Mouse (Mus musculus): ENCODE measurements around the gene Adgrg6. TPM values are rescaled to one million over a fixed set of nuclear protein-coding genes. Genes with fewer than 3 reads are reported as not detected.

The Adgrg6 gene
- total RNA-seq (2021), result 1 to 10 TPM; 3.8 to 4.3 TPM

DNA sequence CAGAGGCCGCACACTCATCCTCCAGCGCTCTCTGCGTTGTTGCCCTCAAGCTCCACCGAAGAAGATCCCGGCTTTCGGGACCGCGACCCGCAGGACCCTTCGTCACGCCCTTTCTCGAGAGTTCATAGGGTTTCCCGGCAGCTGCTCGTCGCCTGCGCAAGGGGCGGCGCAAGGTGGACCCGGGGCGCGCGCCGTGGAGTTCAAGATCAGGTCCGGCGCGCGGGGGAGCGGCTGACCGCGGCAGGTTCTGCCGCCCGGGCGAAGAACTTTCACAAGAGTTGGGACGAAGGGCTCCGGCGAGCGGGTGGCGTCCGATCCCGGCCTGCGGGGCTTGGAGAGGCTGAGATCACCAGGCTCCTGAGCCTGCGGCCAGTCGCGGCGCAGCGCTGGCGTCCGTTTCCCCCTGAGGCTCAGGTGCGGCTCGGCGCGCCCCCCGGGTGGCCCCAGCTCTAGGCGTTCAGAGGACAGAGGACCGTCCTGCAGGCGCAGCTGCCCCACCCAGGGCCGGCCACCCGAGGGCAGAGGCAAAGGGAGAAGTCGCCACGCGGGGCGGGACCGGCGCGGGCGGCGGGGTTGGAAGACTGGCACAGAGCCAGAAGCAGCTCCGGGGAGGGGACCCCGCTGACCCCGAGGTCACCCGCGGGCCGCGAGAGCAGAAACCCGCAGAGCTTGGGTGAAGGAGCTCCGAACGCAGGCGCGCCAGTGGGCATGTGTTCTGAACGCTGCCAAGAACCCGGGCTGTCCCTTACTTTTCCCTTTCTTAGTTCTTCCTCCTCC, at the start of gene Adgrg6:
Adgrg6 (minus strand) TSS at position 719 of the 777 bp plus-strand sequence.
- intact Hi-C loops (cut with DNase I), result loop anchor here (10.0 kb wide), 1 partner anchor 160 kb away; the partner anchor contains the start of genes Nmbr and Vta1
- DNase-seq, result peak; percentile 38 to 51

DNA sequence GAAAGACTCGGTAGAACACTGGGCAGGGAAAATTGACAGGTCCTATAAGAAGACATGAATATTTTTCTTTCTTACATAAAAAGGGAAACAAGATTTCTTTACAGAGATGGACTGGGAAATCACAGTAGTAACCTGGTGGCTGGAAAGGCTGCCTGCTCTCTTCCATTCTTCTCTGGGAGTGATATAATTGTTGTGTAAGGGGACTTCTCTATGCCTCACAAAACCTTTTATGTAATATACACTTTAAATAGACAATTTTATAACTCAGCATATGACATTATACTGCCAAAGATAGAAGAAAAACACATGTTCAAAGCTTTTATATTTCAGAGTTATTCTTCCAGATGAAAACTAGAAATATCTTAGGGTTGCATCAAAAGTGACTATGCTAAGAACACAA, 46.8 kb upstream of the Adgrg6 start:
- DNase-seq, result no peak
- intact Hi-C loops (cut with DNase I), result no loop called here

DNA sequence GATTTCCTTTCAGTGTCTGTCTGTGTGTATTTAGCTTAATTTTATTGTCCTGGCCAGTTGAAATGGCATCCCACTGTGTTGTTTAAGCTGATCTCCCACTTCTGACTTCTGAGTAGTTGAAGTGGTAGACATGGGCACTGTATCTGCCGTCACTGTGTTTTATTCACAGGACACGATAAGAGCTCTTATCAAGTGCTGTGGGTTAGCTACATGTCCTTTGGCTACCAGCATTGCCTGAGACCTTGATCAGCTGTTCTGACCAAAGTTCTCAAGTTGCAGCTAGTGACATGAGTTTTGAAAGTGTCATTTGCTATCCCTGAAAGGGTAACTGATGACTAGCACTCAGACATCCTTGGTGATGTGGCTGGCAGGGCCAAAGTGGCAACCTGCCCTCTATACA, 45.4 kb upstream of the Adgrg6 start:
- no peak for DNase-seq
- intact Hi-C loops (cut with DNase I), result no loop called here

DNA sequence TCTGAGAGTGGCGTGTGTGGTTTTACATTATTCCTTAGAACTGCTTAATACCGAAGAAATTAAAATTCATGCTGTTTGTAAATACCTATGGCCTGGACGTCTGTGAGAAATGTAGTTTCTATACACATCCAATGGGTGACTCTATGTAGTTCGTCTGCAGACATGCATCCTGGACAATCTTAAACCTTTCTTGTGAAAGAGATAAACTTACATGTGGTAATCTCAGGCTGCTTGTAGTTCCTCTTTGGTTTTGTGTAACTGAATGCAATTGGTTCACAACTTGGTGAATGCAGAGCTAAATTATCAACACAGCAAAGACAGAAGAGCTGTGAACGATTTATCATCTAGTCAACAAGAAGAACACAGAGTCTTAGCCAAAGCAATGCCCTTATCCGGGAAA, 44.2 kb upstream of the Adgrg6 start:
- DNase-seq, result no peak
- intact Hi-C loops (cut with DNase I), result no loop called here

DNA sequence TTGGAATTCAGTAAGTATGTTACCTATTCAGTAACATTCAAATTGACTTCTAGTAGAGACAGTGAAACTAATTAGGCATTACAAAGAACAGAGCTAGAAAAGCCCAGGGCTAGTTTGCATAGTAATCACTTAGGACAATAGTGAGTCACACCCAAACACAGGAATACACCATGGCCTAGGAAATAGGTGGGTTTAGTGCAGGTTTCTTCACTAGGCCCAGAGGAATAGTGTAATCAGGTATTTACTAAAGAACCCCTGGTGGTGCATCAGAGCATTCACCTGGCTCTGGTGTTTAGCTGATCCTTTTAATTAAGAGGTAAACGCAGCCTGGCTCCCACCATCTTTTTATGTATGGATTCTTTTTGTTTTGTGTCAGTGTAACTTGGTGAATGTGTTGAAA, 38.0 kb upstream of the Adgrg6 start:
- DNase-seq, result no peak
- intact Hi-C loops (cut with DNase I), result no loop called here

DNA sequence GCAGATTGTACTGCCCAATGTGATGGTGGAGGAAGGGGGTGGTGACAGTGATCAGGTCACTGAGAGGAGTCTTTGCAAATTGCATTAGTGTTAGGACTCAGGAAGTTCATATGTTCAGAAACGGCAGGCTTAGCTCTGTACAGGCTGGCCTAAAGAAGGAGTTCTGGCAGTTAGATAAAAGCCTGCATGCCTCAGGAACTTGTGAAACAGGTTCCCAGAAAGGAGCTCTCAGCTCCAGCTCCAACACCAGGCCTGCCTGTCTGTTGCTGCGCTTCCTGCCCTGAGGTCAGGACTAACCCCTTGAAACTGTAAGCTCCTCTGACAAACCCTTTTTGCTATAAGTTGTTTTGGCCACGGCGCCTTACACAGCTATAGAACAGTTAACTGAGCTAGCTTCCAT, 28.8 kb upstream of the Adgrg6 start:
- no peak for DNase-seq
- intact Hi-C loops (cut with DNase I), result no loop called here

DNA sequence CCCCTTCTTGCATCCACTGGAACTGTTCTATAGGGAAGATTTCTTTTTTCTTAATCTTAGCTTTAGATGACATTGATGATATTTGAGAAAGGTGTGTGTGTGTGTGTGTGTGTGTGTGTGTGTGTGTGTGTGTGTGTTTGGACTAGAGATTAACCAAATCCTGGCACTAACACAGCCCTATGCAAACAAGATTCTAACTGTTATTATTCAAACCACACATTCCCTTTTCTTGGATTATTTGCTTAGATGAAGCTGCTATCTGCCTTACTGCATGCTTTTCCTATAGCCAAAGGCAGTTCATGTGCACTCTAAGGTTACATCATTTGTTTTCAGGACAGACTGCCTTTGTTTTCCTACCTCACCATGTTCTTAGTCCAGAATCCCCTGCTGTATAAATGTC, 25.7 kb upstream of the Adgrg6 start:
- DNase-seq, result no peak
- intact Hi-C loops (cut with DNase I), result no loop called here

DNA sequence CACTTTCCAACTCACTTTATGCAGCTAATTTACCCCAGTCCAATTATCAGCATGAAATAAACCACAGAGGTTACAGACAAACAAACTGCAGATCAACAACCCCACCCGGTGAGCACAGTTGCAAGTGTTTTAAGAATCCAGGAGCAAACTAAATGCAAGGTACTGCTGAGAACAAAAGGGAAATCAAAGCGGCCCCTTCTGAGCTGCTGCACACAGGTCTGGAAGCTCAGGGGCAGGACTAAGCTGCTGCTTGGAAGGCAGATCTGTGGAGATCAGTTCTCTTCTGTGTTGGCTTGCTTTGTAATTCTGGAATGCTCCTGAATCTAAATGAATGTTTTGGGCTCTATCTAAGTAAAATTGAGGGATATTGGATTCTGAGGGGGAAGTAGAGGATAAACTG, 25.2 kb upstream of the Adgrg6 start:
- intact Hi-C loops (cut with DNase I), result no loop called here
- no peak for DNase-seq

DNA sequence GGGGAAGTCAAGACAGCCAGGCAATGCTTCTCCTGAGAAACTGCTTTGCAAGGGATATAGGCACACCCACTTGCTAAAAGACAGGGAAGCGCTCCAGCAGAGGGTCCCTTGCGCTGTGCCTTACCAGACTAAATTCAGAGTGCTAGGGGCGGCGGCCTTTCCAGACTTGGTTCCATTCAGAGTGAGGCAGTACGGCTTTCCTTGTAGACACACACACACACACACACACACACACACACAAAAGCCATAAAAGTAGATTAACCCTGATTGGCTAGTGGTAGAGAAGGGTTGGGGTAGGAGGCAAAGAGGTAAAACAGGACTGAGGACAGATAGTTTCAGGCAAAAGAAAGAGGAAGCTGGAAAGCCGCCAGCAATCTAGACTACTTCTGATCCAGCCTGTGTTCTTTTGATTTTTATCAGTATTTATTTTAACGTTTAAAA, 672 bp upstream of the Adgrg6 start:
- intact Hi-C loops (cut with DNase I), result loop anchor here (10.0 kb wide), 1 partner anchor 159 kb away; the partner anchor contains the start of genes Nmbr and Vta1
- DNase-seq, result no peak

DNA sequence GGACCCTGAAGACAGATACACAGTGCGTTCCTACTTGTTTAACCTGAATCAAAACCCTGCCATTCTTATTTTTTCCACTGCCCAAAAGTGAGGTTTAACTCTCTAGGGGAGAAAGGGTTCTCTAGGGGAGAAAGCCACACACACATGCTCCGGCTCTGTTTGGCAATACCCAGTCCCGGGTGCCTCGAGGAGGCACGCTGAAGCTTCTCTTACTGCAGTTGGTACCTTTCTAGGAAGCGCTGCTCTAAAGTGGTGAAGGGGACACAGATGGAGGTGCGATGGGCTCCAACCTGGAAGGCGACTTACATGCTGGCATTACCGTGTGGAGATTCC, 885 bp downstream of the Adgrg6 start:
- peak in 1 of 2 experiments; percentile 8 for DNase-seq
- intact Hi-C loops (cut with DNase I), result loop anchor here (10.0 kb wide), 1 partner anchor 160 kb away; the partner anchor contains the start of genes Nmbr and Vta1

DNA sequence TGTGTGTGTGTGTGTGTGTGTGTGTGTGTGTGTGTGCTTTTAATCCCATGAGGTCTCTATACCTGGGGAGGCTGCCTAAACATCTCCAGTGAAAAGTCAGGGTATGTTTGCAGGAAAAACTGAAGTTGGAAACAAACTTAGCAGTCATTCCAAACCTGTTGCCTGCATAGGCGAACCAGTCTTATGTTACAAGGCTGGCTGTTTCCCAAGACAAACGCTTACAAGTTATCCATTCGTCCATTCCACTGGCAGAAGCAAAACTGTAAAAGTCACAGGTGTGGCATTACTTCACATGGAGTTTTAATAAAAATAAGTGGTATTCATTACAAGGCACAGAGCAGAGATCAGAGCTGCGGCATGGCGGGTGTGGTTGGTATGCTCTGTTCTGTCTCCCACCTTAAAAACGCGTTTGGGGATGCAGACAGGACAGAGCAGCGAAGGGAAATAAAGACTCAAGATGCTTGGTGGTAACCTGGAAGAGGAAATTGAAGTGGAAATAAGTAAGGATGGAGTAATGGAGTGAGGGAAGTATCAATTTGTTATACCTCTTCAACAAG, 1.9 kb downstream of the Adgrg6 start:
- intact Hi-C loops (cut with DNase I), result loop anchor here (10.0 kb wide), 1 partner anchor 161 kb away; the partner anchor contains the start of genes Nmbr and Vta1
- no peak for DNase-seq

DNA sequence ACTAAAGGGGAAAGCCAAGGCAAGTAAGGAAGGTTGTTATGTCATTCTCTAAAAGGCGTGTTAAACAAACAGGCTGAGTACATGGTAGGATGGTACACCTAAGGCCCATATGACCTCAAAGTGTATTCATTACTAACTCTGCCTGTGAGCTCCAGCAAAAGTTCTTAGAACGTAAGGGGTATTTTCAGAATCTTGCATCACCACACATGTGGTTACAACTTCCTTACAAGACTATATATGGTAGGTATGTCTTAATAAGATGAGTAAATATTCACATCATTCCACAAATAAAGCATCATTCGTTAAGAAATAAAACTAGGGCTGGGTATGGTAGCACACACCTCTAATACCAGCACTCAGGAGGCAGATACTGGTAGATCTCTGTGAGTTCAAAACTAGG, 8.4 kb downstream of the Adgrg6 start:
- intact Hi-C loops (cut with DNase I), result no loop called here
- DNase-seq, result no peak

DNA sequence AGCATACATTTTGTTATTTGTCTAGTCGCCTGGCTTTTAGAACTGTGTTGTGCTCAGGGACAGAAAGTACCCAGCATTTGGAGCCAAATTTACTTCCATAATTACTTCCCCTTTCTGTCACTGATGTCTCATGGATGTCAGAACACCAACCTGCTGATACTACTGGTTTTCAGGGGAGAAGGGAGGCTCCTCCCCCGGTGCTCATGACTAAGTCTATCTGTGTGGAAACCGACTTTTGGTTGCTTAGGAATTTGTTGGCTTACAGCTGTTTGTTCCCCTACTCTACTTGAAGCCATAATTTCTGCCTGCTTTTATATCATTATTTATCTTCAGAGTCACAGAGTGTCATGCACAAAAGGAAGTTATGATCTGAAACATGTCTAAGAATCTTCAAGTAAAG, 14.4 kb downstream of the Adgrg6 start:
- intact Hi-C loops (cut with DNase I), result no loop called here
- no peak for DNase-seq

DNA sequence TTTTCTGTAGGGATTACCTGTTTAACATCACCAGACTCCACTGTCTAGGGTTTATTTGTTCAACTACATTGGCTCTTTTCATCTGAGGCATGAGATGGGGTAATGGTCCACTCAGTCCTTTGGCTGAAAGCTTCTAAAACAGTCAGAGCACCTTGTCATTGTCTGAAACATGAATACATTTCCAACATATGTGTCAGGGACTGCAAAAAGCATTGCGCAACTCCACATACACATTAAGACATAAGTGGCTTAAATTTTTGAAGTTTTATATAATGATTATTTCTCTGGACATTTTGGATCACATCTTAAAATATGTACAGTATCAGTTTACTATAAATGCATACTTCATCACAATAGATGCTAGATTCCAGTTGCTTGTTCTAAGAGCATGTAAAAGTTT, 14.8 kb downstream of the Adgrg6 start:
- DNase-seq, result no peak

DNA sequence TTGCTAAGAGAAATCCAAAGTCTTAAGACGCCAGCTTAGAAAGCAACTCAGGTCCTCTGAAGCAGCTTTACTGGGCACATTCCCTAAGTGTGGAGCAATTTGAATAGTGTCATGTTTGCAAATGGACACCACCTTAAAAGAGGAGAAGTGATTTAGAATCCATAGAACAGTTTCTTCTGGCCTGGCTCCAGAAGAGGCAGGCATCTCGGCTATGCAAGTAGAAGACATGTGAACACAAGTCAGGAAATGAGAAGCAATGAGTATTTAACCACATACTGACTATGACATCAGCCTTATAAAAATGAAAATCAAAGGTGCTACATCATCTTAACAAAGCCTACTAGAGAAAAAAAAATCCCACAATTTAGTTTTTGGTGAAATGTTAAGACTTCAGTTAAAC, 17.7 kb downstream of the Adgrg6 start:
- no peak for DNase-seq
- intact Hi-C loops (cut with DNase I), result no loop called here

More for the DNA sequence above, 14.8 kb downstream of the Adgrg6 start:
- intact Hi-C loops (cut with DNase I), result no loop called here

DNA sequence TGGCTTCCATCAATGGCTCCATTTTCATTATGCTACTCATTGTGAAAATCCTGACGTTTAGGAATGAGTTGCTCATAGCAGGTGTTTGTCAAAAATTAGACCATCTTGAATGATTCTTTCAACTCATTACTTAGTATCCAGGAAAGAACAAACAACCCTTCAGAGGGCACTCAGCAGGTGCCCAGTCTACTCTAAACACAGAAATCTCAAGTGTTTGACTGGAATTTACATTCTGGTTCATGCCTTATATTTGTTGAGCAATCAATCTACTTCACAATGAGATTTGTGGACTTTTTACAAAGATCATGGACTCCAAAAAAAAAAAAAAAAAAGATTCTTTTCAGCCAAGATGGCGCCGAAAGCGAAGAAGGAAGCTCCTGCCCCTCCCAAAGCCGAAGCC, 22.7 kb downstream of the Adgrg6 start:
- intact Hi-C loops (cut with DNase I), result no loop called here
- DNase-seq, result no peak

DNA sequence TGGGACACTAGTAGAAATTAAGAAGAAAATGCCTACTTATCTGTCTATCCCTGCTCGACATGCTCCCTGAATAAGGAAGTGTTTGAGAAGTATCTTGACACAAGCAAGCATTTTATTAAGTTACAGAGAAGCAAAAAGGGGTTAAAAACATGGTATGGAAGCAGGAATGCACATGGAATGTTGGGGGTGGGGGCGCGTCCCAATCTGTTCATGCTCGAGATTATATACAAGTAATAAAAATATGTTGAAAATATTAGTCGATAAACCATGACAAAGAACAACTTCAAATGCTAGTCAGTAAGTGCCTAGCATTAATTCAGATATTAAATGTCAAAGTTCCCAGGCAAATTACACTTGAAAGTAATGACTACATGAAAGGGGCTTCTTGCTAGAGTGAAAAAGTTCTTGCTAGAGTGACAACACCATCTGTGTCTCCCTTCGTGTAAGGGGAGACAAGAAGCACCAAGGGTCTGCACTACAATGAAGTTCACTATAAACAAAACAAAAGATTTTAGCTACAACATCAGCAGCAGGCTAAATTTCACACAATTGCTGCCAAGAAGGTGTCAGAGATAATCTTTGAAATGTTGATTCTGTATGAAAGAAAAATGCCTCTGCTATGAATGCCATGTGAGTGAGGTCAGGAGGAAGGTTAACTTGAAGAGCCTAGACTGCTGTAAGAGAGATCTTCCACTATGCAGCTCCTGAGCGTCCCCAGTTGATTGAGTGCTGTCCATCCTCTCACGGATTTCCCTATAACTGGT, 24.4 kb downstream of the Adgrg6 start:
- DNase-seq, result no peak
- intact Hi-C loops (cut with DNase I), result no loop called here

DNA sequence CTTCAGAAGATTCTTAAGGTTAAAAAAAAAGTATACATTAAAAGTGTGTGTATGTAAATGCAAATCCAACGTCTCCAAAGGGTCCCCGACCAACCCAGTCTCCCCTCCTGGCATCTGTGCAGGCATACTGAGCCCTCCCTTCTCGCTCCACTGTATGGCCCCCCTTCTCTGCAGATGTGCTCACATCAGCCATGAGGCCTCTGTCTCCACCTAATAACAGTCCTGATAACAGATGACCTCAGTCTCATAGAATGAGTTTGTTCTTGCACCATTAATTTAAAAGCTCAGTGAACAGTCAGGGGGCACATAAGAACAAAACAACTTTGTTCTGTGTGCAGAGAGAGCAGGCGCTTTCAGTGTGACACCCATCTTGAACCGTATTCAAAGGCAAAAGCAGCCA, 27.6 kb downstream of the Adgrg6 start:
- DNase-seq, result peak in 1 of 2 experiments; percentile 5
- intact Hi-C loops (cut with DNase I), result no loop called here

DNA sequence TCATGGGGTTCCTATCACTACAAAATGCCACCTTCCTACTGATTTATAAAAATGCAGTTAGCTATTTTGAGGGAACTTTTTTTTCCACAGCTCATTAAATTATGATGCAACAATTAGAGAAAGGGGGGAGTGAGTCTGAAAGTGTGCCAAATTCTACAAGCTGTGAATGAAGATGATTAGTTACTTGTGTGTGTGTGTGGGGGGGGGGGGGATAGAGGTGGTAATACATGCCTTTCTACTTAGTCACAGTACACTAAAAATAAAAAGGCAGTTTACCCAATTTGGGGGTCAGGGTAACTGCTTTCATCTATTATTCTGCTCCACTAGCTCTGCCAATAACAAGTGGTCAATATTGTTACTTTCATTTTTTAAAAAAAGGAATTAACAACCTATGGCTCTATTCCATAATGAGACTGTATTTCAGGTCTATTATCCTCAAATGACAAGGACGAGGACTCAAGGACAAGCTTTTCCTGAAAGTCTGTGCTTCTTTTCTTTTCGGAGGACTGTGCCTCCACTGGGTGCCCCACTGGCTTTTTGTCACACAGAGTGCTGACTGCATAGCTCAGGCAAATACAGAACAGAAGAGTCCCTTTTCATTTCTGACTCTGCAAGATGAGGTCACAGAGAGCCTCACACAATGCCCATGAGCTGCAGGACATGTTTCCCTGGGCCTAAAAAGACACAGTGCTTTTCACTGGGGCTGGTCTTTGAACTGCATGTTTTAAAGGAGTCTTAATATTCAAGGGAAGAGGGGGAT, 33.4 kb downstream of the Adgrg6 start:
- intact Hi-C loops (cut with DNase I), result no loop called here
- no peak for DNase-seq

DNA sequence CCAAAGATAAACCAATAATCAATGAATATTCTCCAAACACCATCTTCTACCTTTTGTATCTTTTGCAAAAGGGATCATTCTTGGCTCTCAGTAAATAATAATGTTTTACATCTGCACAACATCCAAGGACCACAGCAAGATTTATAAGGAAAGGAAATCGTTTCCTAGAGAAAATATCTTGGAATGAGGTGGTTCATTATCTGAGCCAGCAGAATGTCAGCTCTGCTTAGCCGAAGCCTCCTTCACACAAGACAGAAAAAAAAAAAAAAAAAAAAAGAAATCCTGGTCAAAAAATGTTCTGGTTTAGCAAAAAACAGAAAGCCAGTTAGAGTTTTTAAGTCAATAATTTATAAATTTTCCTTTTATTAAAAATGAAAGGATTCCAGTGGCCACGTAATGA, 34.3 kb downstream of the Adgrg6 start:
- no peak for DNase-seq
- intact Hi-C loops (cut with DNase I), result no loop called here

DNA sequence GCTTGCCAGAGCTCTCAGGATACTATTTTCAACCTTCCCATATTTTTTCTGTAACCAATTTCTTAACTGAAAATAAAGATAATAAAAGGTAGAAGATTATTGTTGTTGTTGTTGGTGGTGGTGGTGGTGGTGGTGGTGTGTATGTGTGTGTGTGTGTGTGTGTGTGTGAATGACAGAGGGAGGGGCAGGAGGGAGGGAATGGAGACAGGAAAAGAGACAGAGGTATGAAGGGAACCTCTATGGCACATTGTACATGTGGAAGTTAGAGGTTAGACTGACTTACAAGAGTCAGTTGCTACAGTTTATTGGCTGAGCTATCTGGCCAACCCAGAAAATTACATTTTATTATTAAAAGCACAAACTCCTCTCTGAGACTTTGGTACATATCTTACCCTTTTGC, 49.8 kb downstream of the Adgrg6 start:
- intact Hi-C loops (cut with DNase I), result no loop called here
- no peak for DNase-seq

Data from heart, postnatal 10 days (tissue).